Mouse (Mus musculus) large intestine, adult 2 months (tissue): ENCODE results near the gene Kif1c. TPM values are rescaled to one million over a fixed set of nuclear protein-coding genes. Genes with fewer than 3 reads are reported as not detected.

Experiments
- DNase-seq: peaks from one replicate; pipeline ENCODE4 v3.0.0-alpha.2; 2012; ENCODE audit warnings: low read depth, low spot score
- WGBS: fragments of 180-500 bp; shearing (Covaris S2); methylation state at CpG from one replicate; pipeline ENCODE4 v1.1.7; 2018; 5-methylcytosine and 5-hydroxymethylcytosine counted together
- polyA plus RNA-seq: library from polyadenylated mRNA; depleted of rRNA; stranded (reverse); fragments of >200 nt; gene quantifications from 2 replicates; pipeline ENCODE4 v1.2.3, GENCODE M21; 2012

Gene Kif1c
- polyA plus RNA-seq, 1 experiment = 62.0 TPM

DNA sequence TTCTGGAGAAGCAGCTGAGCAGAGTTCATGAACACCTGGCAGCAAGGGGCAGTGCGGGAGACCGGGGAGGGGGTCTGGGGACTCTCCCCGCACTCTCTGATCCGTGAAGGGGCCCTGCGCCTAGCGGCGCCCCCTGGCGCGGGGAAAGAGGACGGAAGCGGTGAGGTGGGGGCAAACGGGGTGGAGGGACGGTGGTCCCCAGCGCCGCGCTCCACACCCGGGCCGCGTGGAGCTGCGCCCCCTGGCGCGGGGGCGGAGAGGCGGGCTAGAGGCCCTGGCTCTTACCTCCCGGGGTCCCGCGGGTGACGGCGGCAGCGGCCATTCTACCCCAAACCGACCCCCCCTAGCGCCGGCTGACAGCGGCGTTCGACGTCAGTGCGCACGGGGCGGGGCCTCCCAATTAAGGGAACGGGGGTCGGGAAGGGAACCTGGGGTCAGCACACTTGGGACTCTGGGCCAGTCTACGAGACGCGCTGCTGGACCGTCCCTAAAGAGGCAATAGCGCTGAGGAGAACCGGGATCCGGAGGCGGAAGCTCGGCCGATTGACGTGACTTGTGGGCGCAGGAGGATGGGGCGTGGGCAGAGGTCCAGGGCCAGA is 12.6 kb upstream of the Kif1c start, which contains the start of gene Camta2:
Camta2 (minus strand) TSS at position 505 of the 599 bp plus-strand sequence.
- WGBS = 1% methylated on average over 55 of the region's 55 CpGs
- no peak for DNase-seq

DNA sequence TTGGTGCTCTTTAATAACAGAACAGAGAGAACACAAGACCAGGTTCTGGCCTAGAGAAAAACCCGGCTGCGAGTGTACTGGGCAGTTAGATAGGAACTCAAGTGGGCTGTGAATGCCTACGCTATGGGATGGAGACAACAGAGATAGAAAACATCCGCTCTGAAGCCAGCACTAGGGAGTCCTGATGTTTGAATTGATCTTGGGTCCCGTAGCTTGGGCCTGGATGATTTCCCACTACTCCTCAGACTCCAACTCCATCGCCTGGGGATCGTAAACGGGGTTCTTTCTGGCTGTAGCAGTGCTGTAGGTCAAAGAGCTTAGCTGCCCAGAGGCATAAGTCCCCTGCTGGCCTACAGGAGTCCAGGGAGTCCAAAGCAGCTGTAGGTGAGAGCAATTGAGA is 12.0 kb upstream of the Kif1c start:
- no peak for DNase-seq
- WGBS = 27% methylated on average over 8 of the region's 8 CpGs

DNA sequence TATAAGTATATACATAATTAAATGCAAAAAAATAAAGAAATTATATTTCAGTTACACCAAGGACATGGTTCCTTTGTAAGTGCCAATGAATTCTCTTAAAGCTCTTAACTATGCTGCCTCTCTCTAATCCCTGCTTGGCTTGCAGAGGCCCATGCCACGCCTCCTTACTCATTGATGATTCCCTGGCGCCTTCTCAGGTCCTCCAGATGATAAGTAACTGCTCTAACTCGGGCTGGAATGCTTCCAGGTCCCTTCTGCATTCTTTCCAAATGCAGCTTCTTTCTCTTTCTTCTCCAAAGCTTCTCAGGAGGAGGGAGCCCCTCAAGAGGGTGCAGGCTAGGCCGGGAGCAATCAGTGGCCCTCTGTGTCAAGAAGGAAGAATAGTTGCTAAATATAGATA is 10.8 kb upstream of the Kif1c start:
- 38% methylated on average over 4 of the region's 4 CpGs for WGBS
- DNase-seq = no peak

DNA sequence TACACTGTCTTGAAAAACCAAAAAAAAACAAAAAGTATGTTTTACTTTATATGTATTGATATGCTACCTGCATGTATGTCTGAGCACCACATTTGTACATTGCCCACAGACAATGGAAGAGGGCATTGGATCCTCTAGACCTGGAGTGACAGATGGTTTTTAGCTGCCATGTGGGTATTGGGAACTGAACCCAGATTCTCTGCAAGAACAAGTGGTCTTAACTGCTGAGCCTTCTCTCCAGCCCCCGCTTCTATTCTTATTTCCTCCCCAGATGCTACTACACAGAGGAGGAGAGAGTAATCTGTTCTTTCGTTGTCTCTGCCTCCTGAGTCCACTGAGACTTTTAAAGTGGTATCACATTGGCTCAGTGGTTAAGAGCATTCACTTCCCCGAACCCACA is 6.8 kb upstream of the Kif1c start:
- no peak for DNase-seq
- 84% methylated on average over 3 of the region's 3 CpGs for WGBS

DNA sequence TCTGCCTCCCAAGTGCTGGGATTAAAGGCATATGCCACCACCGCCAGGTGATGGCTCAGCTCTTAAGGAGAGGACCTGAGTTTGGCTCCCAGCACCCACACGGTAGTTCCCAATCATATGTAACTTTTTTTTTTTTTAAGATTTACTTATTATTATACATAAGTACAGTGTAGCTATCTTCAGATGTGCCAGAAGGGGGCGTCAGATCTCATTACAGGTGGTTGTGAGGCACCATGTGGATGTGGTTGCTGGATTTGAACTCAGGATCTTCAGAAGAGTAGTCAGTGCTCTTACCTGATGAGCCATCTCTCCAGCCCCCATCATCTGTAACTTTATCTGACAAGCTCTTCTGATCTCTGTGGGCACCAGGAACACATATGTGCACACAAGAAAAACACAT is 3.0 kb upstream of the Kif1c start:
- 78% methylated on average over 3 of the region's 3 CpGs for WGBS

DNA sequence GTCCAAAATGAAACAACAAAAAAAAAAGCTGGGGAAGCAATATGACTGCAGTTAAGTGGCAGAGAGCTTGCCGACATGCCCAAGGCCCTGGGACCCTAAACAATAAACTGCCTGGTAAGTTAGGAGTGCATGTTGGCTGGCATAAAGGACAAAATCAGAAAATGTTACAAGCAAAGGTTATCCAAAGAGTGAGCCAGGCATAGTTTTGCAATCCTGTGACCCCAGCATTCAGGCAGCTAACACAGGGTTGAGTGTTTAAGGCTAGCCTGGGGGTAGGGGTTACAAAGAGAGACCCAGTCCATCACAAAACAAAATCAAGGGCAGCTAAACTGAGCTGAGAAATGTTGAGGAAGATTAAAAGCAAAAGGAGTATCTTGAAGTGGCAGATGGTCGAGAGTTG is 1.3 kb upstream of the Kif1c start:
- no peak for DNase-seq
- 77% methylated on average over 2 of the region's 2 CpGs for WGBS

More for the DNA sequence above, 3.0 kb upstream of the Kif1c start:
- DNase-seq = no peak

DNA sequence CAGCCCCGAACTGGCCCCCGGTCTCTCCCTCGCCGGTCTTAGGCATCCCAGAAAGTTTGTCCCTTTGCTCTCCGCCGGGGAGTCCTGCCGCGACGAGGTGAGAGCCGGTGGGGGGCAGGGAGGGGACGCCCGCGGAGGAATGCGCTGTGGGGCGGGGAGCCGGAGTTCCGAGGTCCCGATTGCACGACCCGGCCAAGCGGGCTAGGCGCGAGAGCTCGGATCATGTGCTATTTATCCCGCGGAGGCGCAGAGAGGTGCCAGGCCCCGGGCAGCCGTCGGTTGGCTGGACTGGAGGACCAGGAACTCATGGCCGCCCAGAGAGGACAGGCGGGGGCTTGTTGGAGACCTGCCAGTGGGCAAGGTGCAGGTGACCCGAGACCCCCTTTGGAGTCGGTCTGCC is 265 bp downstream of the Kif1c start:
- WGBS = under 1% methylated on average over 34 of the region's 34 CpGs
- DNase-seq = no peak

DNA sequence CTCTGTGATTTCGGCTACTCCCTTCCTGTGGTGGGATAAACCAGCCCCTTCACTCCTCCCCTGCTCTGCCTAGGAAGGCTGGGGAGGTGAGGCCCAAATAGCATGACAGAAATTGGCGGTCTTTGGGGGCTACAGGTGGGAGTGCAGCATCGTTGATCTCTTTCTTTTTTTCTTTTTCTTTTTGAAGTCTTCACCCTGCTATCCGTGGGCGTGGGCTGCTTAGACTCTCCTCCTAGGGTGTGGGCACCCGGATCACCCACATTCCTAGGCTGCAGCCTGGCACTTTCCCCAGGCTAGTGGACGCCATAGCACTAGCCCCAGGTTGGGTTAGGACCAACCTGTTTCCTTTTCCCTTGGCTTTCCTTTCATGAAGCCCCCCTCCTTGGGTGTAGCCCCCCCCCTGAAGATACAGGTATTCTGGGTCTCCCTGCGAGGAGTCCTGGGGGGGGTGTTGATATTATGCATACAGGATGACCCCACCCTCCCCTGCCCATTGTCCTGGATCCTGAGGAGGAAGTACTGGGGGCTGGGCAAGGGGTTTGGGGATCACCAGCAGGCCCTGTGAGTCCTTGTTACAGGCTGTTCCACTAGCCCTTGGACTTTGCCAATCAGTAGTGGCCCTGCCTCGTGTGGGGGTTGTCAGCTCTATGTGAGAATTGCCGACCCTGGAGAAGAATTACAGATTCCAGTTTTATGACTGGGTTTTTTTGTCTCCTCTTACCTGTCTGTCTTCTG is 1.0 kb downstream of the Kif1c start:
- DNase-seq = no peak
- WGBS = 6% methylated on average over 10 of the region's 10 CpGs

DNA sequence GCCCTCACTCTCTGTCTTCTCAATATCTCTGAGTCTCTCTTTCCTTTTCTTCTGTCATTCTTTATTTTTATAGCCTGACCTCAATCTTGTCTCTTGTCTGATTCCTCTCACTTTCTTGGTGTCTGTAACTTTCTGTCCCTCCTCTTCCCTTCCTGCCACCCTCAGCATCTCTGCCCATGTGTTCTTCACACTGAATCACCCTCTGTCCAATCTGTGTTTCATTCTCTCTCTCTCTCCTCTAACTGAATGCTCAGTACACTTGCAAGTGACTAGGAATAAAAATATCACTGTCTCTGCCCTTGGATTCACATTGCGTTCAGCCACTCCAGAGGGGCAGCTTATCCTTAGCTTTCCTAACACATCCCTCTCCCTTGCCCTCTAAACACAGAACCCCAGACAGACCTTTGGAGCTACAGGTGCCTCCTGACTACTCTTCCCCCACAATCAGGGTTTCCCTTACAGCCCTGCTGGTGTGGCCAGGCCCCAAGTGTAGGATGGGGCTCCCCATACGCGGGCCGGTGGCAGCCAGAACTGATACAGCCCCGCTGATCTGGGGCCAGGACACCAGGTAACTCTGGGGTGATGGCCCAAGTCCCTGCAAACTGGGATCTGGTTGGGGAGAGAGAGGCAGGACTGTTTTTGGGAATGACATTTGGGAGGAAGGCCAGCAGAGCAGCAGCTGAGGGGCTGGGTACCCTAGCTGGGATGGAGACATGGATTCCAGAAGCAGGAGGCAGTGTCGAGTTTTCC is 1.8 kb downstream of the Kif1c start:
- 71% methylated on average over 6 of the region's 6 CpGs for WGBS

DNA sequence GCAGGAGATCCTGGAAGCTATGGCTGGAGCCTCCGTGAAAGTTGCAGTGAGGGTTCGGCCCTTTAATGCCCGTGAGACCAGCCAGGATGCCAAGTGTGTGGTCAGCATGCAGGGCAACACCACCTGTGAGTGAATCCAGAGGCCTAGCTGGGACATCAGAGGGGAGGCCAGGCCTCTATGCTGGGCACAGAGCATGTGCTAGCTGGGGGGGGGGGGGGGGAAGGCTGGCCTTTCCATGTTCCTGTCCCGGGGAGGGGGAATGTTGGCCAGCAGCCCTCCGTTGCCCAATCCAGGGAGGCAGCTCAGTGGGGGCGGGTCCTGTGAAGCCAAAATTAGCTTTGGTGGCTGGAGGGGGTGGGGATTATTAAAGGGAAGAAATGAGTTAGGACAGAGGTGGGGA is 2.4 kb downstream of the Kif1c start:
- WGBS = 71% methylated on average over 6 of the region's 6 CpGs
- DNase-seq = no peak

More for the DNA sequence above, 1.8 kb downstream of the Kif1c start:
- DNase-seq = no peak

DNA sequence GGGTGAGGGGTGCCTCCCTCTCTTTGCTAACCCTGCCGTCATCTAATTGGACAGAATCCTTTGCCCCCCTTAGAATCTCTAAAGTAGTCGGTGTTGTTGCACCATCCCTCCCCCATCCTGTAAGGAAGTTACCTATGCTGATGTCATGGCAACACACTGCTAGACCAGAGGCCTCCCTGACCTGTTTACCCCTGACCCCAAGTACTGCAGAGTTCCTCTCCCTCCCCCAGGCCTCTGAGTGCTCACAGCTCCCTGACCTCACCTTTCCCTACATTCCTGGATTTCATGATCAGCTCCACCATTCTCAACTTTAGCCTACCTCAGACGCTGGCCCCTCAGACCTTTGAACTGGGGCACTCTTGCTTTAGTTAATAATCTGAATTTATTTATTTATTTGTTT is 5.8 kb downstream of the Kif1c start:
- no peak for DNase-seq
- 67% methylated on average over 3 of the region's 3 CpGs for WGBS

DNA sequence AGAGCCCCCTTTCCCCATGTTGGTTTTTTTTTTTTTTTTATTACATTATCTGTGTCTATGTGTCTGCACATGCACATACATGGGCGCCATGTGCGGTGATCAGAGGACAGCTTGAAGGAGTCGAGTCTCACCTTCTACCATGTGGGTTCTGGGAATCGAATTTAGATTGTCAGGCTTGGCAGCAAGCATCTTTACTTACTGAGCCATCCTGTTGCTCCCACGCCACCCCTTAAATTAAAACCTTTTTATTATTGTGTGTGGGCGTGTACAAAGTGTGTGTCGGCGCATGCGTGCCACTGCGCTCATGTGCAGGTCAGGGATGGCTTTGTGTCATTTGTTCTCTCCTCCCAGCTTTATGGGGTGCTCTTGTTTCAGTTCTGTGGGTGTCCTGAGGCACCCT is 10.7 kb downstream of the Kif1c start:
- 90% methylated on average over 10 of the region's 10 CpGs for WGBS
- DNase-seq = no peak

DNA sequence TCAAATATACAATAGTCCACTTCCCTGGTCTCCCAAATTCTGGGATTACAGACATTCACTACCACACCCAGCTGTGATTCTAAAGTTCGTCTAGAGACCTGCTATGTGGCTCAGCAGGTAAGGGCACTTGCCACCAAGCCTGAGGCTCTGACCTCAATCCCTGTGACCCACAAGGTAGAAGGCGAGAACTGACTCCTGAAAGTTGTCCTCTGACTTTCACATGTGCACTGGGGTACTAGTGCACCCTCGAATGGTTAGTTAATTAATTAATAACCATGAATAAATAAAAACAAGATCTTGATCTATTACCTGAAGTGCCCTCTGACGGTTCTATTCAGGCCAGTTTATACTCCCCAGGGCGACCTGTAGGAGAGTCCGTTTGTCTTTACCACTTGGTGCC is 12.9 kb downstream of the Kif1c start:
- 74% methylated on average over 6 of the region's 6 CpGs for WGBS
- no peak for DNase-seq

DNA sequence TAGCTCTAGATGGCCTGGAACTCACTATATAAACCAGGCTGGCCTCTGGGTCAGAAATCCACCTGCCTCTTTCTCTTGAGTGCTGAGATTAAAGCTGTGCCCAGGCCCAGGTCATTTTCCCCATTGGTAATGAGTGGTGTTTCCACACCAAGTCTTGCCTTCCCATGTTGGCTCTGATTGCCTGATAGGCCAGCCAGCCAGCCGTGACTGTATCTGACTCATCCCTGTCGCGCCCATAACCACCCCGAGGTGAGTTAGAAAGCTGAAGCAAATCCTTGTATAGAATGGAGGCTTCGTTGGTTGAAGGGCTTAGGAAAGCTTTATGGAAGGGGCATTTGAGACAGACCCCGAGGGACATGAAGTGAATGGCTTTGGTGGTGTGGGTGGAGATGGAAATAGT is 15.5 kb downstream of the Kif1c start:
- WGBS = 75% methylated on average over 6 of the region's 6 CpGs
- DNase-seq = no peak

DNA sequence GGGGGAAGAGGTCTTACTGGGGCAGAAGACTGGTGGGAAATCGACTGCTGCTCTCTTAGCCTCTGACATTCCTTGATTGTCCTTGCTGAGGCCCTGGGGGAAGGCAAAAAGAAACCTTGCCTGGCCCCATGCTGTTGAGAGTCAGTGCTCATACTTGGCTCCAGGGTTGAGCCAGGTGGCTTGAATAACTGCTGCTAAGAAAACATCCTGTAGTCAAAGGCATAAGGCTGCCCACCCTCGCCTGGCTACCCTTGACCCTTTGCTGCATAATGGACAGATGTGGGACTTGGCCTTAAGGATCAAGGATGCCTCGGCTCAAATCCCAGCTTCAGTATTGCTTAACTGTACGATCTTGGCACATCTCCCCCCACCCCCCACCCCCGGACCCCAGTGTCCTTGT is 18.1 kb downstream of the Kif1c start:
- WGBS = 80% methylated on average over 5 of the region's 5 CpGs
- DNase-seq = no peak

DNA sequence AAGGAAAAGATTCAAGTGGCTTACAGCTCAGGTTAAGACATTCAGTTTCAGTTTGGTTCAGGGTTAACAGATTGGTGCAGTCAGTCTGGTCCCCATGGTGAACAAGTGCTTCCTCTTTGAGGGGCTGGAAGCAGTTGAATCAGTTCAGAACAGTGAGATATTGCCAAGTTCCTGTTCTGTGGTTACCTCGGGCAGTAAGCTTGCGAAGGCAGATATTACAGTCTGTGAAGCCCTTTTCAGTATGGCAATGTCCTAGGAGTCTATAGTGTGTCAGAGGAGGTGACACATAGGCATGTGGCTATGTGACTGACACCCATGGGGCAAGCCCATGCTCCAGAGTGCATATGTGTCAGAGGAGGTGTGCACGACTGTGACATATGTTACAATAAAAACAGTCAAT is 20.2 kb downstream of the Kif1c start:
- no peak for DNase-seq
- WGBS = 71% methylated on average over 3 of the region's 3 CpGs

DNA sequence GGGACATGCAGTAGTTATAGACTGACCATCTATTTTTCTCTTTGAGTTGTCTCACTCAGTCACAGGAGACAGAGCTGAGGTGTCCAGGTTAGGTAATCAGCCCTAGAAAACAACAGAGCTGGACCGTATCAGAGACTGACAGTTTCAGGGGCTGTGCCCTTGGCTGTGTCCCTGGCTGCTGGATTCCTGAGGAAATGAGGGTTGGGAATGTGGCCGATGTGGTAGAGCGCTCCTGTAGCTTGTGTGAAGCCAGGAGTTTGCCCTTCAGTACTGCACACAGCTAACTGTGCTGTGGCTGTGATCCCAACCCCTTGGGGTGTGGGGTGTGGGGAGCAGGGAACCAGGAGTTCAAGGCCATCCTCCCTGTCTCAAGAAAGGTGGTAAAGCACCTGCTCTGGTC is 20.7 kb downstream of the Kif1c start:
- 95% methylated on average over 3 of the region's 3 CpGs for whole genome bisulfite sequencing

DNA sequence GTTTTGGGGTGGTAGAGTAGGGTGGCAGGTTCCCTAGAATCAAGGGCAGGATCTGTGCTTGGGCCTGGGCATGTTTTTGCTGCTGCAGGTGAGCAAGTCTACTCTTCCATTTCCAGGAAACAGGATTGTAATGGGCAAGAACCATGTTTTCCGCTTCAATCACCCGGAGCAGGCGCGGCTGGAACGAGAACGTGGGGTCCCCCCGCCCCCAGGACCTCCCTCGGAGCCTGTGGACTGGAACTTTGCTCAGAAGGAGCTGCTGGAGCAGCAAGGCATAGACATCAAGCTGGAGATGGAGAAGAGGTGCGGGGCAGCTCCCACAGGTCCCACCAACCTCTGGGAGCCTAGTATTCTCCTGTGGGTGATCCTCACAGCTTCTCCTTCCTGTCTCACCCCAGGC is 24.4 kb downstream of the Kif1c start:
- 92% methylated on average over 9 of the region's 9 CpGs for WGBS
- no peak for DNase-seq

More for the DNA sequence above, 20.7 kb downstream of the Kif1c start:
- no peak for DNase-seq

DNA sequence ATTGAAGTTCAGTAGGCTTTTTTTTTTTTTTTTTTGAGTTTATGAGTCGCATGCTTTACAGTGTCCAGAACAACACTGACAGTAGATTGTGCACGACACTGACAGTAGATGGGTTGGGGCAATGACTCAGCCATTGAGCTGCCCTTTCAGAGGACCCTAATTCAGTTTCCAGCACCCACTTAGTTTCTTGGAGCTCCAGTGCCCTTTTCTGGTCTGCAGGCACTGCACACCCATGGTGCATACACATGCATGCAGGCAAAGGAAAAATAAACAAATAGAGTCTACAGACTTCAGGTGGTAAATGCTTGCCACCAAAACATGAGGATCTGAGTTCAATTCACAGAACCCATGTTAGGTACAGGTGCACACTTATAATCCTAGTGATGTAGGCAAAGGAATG is 26.2 kb downstream of the Kif1c start:
- WGBS = 73% methylated on average over 2 of the region's 2 CpGs
- DNase-seq = no peak

DNA sequence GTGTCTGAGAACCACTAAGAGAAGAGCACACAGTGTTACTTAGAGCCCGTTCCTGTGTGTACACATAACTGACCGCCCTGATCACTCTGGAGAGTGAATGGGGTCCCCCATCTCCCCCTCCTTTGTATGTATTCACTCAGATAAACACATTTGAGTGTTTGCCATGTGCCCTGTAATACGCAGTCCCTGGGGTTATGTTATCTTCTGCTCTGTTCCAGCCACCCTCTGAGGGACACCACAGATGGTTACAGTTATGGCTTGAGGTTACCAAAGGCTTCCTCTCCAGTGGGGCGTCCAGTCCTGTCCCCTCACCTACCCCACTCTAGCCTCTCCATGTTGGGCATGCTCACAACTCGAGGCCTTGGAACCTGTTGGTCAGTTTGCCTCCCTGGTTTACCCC is 27.0 kb downstream of the Kif1c start:
- WGBS = 85% methylated on average over 5 of the region's 5 CpGs
- no peak for DNase-seq
